Mouse (Mus musculus) kidney, adult 2 months (tissue): ENCODE measurements around the gene Tex52. TPM values are rescaled to one million over a fixed set of nuclear protein-coding genes. Genes with fewer than 3 reads are reported as not detected.

Source experiments
- DNase-seq: peaks from one replicate; pipeline ENCODE4 v3.0.0; 2021
- H3K27ac ChIP-seq: fragments of 200-500 bp; 2 replicates; pipeline ENCODE4 v1.5.1; 2012; ENCODE audit warnings: low read depth, low read length, control low read depth, inconsistent platforms; ENCODE audit not compliant: insufficient read depth
- H3K27me3 ChIP-seq: fragments of 200-500 bp; replicated peaks from 2 replicates; pipeline ENCODE4 v1.6.1; 2012; ENCODE audit warnings: mild to moderate bottlenecking, moderate library complexity, low read length, inconsistent platforms; ENCODE audit not compliant: control insufficient read depth, insufficient read depth
- H3K36me3 ChIP-seq: fragments of 200-500 bp; 2 replicates; pipeline ENCODE4 v1.6.1; 2012; ENCODE audit warnings: mild to moderate bottlenecking, moderate library complexity, low read length, inconsistent platforms; ENCODE audit not compliant: control insufficient read depth, insufficient read depth
- H3K4me1 ChIP-seq: fragments of 200-500 bp; 2 replicates; pipeline ENCODE4 v1.6.1; 2011; ENCODE audit warnings: low read length; ENCODE audit not compliant: control insufficient read depth, insufficient read depth
- H3K4me3 ChIP-seq: fragments of 200-500 bp; 2 replicates; pipeline ENCODE4 v1.5.1; 2011; ENCODE audit warnings: mild to moderate bottlenecking, low read depth, low read length, control low read depth; ENCODE audit not compliant: insufficient read depth
- CTCF ChIP-seq: fragments of 200-500 bp; conservative IDR thresholded peaks from 2 replicates; pipeline ENCODE4 v1.5.1; 2011; ENCODE audit warnings: low read depth, mild to moderate bottlenecking, control low read depth, low read length, moderate library complexity, mixed read lengths; ENCODE audit not compliant: insufficient read depth, insufficient read length
- POLR2A ChIP-seq: fragments of 200-500 bp; IDR thresholded peaks from one replicate; pipeline ENCODE4 v1.6.1; 2011; ENCODE audit warnings: low read depth, low read length, control low read depth
- WGBS: fragments of 180-500 bp; shearing (Covaris S2); methylation state at CpG from one replicate; pipeline ENCODE4 v1.1.7; 2018; 5-methylcytosine and 5-hydroxymethylcytosine counted together
- polyA plus RNA-seq: library from polyadenylated mRNA; depleted of rRNA; stranded (reverse); fragments of >200 nt; gene quantifications from 2 replicates; pipeline ENCODE4 v1.2.3, GENCODE M21; 2012

Gene Tex52
- polyA plus RNA-seq, 1 experiment: not detected

DNA sequence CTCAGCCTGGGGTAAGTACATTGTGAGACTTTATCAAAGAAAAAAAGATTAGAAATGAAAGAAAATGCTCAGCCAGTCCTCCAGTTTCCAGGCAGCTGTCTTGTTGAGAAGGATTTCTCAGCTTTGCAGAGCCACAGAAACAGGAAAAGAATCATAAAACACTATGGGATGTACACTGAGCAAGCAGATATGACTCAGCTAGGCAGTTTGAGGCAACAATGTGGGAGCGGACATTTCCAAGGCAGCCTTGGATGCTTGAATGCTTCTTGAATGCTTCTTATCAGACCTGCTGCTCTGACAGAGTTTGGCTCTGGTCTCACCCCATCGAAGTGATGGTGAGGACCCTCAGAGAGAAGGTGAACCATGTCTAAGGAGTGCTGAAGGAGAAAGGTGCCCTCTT is 45.8 kb downstream of the Tex52 start:
- TF ChIP-seq POLR2A (no peak), CTCF (no peak)
- DNase-seq: no peak
- Histone ChIP-seq H3K27ac (peak overlapping the region; percentile 7; the same call in 1 of the 2 replicates), H3K4me1 (peaks cover 6% of the 10 kb centered on the region; the same call in 1 of the 2 replicates), H3K36me3 (no peaks in the 10 kb centered on the region), H3K4me3 (no peak overlapping the region), H3K27me3 (no peaks in the 10 kb centered on the region)
- 60% methylated on average over 2 of the region's 2 CpGs for WGBS

DNA sequence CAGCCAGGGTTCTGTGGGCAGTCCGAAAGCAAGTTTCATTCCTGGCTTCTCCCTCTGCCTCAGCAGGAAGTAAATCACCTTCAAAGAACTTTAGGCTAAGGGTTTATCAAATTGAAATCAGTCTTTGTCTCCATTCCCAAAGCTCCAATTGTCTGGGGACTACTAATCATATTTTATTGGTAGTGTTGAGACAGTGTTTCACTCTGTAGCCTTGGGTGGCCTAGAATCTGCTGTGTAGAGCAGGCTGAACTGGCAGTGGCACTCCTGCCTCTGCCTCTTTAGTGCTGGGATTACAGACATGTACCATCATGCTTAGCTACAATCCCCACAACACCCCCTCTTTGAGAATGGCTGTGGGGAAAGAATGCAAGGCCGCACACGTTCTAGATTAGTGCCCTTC is 46.2 kb downstream of the Tex52 start:
- Histone ChIP-seq H3K4me3 (no peak overlapping the region), H3K27me3 (no peaks in the 10 kb centered on the region), H3K4me1 (peaks cover 6% of the 10 kb centered on the region; the same call in 1 of the 2 replicates), H3K27ac (peak overlapping the region; percentile 20; the same call in 1 of the 2 replicates), H3K36me3 (no peaks in the 10 kb centered on the region)
- WGBS: 76% methylated on average over 3 of the region's 3 CpGs
- no peak for DNase-seq
- no peak for TF ChIP-seq CTCF
- TF ChIP-seq POLR2A: no peak

DNA sequence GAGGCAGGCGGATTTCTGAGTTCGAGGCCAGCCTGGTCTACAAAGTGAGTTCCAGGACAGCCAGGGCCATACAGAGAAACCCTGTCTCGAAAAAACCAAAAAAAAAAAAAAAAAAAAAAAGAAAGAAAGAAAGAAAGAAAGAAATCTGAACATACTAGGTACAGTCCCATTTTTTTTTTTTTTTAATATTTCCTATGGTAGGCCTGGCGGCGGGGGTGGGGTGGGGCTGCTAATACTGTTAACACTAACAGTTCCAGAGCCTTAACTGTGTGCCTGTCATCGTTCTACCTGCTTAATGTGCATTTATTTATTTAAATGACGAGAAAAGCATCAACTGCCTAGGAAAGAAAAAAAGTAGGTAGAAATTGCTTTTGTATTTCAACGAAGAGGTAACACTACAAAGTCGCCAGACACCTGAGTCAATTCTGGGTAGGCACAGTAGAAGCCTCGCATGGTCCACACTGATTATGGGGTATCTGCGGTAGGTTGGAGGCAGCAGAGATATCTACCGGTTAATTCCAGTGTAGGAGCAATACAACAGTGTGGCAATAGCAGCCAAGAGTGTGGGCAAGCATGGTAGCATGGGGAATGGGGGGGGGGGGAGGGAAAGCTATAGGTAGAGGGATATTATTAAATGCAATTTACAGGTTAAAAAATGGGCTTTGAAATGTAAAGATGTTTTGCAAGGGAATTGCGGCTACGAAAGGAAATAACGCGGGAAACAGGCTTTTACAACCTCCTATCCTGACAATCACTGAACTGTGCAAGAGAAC is 48.4 kb downstream of the Tex52 start:
- no peak for DNase-seq
- 39% methylated on average over 15 of the region's 16 CpGs for WGBS

DNA sequence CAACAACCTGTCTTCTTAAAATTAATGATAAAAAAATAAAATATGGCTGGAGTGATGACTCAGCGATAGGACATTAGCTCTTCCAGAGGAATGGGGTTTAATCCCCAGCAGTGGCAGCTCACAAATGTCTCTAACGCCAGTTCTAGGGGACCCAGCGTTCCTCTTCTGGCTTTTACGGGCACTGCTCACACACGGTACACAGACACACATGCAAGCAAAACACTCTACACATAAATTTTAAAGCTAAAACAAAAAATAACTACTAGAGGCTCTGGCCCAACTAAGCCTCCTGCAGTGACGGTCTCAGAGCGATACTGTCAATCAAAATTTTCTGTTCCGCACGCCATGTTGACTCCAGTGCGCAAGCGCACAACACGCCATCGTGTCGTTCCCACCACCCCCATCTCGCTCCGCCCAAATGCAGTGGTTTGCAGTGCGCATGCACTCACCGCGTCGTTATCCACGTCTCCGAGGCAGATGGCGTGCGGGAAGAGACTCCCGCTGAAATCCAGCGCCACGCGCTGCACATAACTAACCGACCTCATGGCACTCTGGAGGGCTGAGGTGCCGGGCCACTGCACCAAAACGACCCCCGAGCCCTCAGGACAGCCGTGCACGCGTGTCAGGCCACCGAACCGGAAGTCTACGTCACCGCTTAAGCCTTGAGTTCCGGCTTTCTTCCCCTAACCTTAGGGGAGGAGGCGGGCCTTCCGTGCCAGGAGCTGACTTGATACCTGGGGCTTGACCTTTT is 49.2 kb downstream of the Tex52 start, which contains the start of gene Itfg2:
TSS of gene Itfg2 (minus strand) at position 663 of the 751 bp plus-strand sequence.
- Histone ChIP-seq H3K27ac (peak within 1 kb of the TSS; percentile 100), H3K4me3 (peak within 1 kb of the TSS; percentile 94), H3K36me3 (no peaks in the 10 kb centered on the region), H3K27me3 (no peaks in the 10 kb centered on the region), H3K4me1 (peaks cover 8% of the 10 kb centered on the region; the same call in 1 of the 2 replicates)
- DNase-seq: peak; percentile 98
- under 1% methylated on average over 42 of the region's 42 CpGs for WGBS
- no peak for TF ChIP-seq CTCF
- TF ChIP-seq POLR2A: peak; percentile 90

More for the DNA sequence above, 48.4 kb downstream of the Tex52 start:
- H3K27ac ChIP-seq: no peak overlapping the region
- TF ChIP-seq POLR2A: no peak
- no peak for TF ChIP-seq CTCF
- H3K36me3 ChIP-seq: no peaks in the 10 kb centered on the region
- peak overlapping the region; percentile 94 for H3K4me3 ChIP-seq
- H3K4me1 ChIP-seq: peaks cover 8% of the 10 kb centered on the region; the same call in 1 of the 2 replicates
- H3K27me3 ChIP-seq: no peaks in the 10 kb centered on the region

DNA sequence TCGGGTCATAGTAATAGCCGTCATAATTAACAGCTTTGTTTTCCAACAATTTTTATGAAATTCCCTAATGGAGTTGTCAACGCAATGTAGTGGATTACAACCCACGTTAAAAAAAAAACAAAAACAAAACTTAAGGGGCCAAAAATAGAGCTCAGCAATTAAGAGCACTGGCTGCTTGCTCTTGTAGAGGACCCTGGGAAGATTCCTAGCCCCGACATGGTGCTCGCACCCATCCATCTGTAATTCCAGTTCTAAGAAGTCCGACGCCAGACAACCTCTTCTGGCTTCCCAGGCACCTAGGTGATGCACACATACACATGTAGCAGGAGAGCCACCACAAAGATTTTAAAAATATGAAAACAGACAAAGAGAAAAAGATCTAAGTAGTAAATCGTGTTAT is 49.8 kb downstream of the Tex52 start:
- peaks cover 8% of the 10 kb centered on the region; the same call in 1 of the 2 replicates for H3K4me1 ChIP-seq
- H3K27ac ChIP-seq: peak overlapping the region; percentile 100
- TF ChIP-seq POLR2A (no peak), CTCF (no peak)
- DNase-seq: no peak
- peak overlapping the region; percentile 94 for H3K4me3 ChIP-seq
- no peaks in the 10 kb centered on the region for H3K27me3 ChIP-seq
- H3K36me3 ChIP-seq: no peaks in the 10 kb centered on the region; the same call in 1 of the 2 replicates
- WGBS: 22% methylated on average over 9 of the region's 9 CpGs

DNA sequence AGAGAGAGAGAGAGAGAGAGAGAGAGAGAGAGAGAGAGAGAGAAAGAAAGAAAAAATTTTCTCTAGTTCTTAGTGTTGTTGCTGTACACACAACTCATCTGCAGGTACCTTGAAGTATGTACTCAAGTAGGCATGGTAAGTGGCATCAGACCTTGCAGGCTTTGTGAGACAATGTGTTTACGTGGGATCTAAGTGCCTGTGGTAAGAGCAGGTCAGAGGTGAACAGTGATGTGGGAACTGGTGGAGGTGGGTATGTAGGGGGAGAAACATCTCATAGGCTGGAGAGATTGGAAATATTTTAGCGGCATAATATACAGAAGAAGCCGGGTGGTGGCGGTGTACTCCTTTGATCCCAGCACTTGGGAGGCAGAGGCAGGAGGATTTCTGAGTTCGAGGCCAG is 52.3 kb downstream of the Tex52 start:
- Histone ChIP-seq H3K4me3 (no peak overlapping the region), H3K36me3 (peaks cover 5% of the 10 kb centered on the region; the same call in 1 of the 2 replicates), H3K27ac (no peak overlapping the region), H3K27me3 (no peaks in the 10 kb centered on the region), H3K4me1 (peaks cover 8% of the 10 kb centered on the region; the same call in 1 of the 2 replicates)
- no peak for TF ChIP-seq POLR2A
- no peak for DNase-seq
- 92% methylated on average over 5 of the region's 5 CpGs for WGBS

DNA sequence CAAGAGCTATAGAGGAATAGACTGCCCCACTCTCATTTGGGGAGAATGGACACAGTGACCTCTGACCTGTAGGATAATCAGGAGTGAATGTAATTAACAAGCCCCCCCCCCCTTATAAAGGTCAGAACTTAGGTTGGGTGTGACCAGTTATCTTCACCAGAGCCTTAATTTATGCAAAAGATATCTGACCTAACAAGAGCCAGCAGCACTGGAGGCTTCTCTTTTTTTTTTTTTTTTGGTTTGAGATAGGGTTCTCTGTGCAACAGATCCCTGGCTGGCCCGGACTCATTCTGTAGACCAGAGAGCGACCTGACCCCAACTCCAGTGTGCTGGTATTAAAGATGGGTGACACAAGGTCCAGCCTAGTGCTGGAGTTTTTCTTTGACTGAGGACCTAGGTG is 54.0 kb downstream of the Tex52 start:
- WGBS: 96% methylated on average over 2 of the region's 2 CpGs
- no peak for DNase-seq
- TF ChIP-seq POLR2A (no peak), CTCF (no peak)
- Histone ChIP-seq H3K27ac (no peak overlapping the region), H3K36me3 (peaks cover 10% of the 10 kb centered on the region; the same call in 1 of the 2 replicates), H3K4me1 (peaks cover 6% of the 10 kb centered on the region; the same call in 1 of the 2 replicates), H3K4me3 (no peak overlapping the region), H3K27me3 (no peaks in the 10 kb centered on the region)
